Mouse (Mus musculus) liver, adult 2 months (tissue): ENCODE results near the gene Fgfr2.

ENCODE experiments used
- CTCF ChIP-seq: fragments of 200-500 bp; IDR thresholded peaks from 2 replicates; pipeline ENCODE4 v1.5.1; 2011; ENCODE audit warnings: low read depth, low read length, control low read depth
- POLR2A ChIP-seq: fragments of 200-500 bp; IDR thresholded peaks from 2 replicates; pipeline ENCODE4 v1.6.1; 2011; ENCODE audit warnings: low read length, control low read depth; ENCODE audit not compliant: insufficient read depth; ENCODE audit errors: extremely low read depth

GRCm38 (mm10) chr7:132656075-132656474 is 467.1 kb downstream of the Fgfr2 start:
- TF ChIP-seq CTCF, result peak; percentile 97
- no peak for TF ChIP-seq POLR2A
